8 mouse cellular contexts compared by ENCODE assay signal in genomic region chr5:148342061-148342741, GRCm38 (mm10). TPM values are rescaled to one million over a fixed set of nuclear protein-coding genes. Genes with fewer than 3 reads are reported as not detected.
A peak's percentile ranks its signal among the peaks of the same experiment; 100 is the strongest.
DNase-seq lines count a peak whose midpoint lies in the region; ATAC-seq and TF ChIP-seq lines count a peak whose summit lies in the region.

No protein-coding gene starts in this region.

- H3K9ac ChIP-seq in forebrain, postnatal 0 days, result no peak overlapping the region
- H3K9ac ChIP-seq in limb, embryonic 12.5 days (replicated peaks), result peak overlapping the region; percentile 34; the same call in 1 of the 2 replicates
- H3K9ac ChIP-seq in midbrain, embryonic 12.5 days (replicated peaks), result no peak overlapping the region

- DNase-seq in 416B (ENCODE audit: low read depth), result peak; percentile 88
- no peak for DNase-seq in Patski (ENCODE audit: low read depth, low spot score)
- no peak for DNase-seq in forebrain, postnatal 0 days
- peak; percentile 90 for DNase-seq in induced T-regulatory cell, adult 2 months (ENCODE audit: low read depth)
- no peak for DNase-seq in urinary bladder, postnatal 14 days (ENCODE audit: low spot score)
- DNase-seq in cerebellum, adult 11 months, result no peak

- H3K36me3 ChIP-seq in forebrain, postnatal 0 days (ENCODE audit: insufficient read depth), result 0 out of 2 replicates have a peak, but pooled peaks cover 13% of the 10 kb centered on the region
- H3K36me3 ChIP-seq in limb, embryonic 12.5 days, result no peaks in the 10 kb centered on the region
- H3K36me3 ChIP-seq in midbrain, embryonic 12.5 days, result 0 out of 2 replicates have a peak, but pooled peaks cover 5% of the 10 kb centered on the region

- no peak for TF ChIP-seq CTCF in Patski (IDR thresholded peaks at IDR 0.05)
- TF ChIP-seq CTCF in forebrain, postnatal 0 days (IDR thresholded peaks at IDR 0.05; ENCODE audit: low read depth), result no peak

- H3K4me3 ChIP-seq in forebrain, postnatal 0 days (ENCODE audit: low read depth, low read length), result peak overlapping the region; percentile 3; the same call in 1 of the 2 replicates
- peak overlapping the region; percentile 28 for H3K4me3 ChIP-seq in limb, embryonic 12.5 days (replicated peaks)
- H3K4me3 ChIP-seq in midbrain, embryonic 12.5 days, result 0 out of 2 replicates have a peak overlapping the region, but pooled peaks have one; percentile 7

- in situ Hi-C loops in Patski (cut with MboI; ENCODE audit: low pct_unique_long_range_greater_than_20kb), result no loop called here

- H3K4me2 ChIP-seq in forebrain, postnatal 0 days (ENCODE audit: low read depth), result peak overlapping the region; percentile 1
- H3K4me2 ChIP-seq in limb, embryonic 12.5 days, result peak overlapping the region; percentile 53
- peak overlapping the region; percentile 29 for H3K4me2 ChIP-seq in midbrain, embryonic 12.5 days (replicated peaks)

- 45% methylated on average over 26 of the region's 26 CpGs for WGBS in forebrain, postnatal 0 days
- 26% methylated on average over 26 of the region's 26 CpGs for WGBS in limb, embryonic 12.5 days
- 33% methylated on average over 26 of the region's 26 CpGs for WGBS in midbrain, embryonic 12.5 days

- no peaks in the 10 kb centered on the region for H3K9me3 ChIP-seq in forebrain, postnatal 0 days (ENCODE audit: low read length)
- H3K9me3 ChIP-seq in limb, embryonic 12.5 days, result no peaks in the 10 kb centered on the region
- no peaks in the 10 kb centered on the region for H3K9me3 ChIP-seq in midbrain, embryonic 12.5 days

- no peaks in the 10 kb centered on the region for H3K4me1 ChIP-seq in forebrain, postnatal 0 days (ENCODE audit: insufficient read depth)
- H3K4me1 ChIP-seq in limb, embryonic 12.5 days (replicated peaks), result peaks cover 25% of the 10 kb centered on the region
- 0 out of 2 replicates have a peak, but pooled peaks cover 7% of the 10 kb centered on the region for H3K4me1 ChIP-seq in midbrain, embryonic 12.5 days

- CTCF ChIA-PET in Patski (lab: Charles Lee), result interaction anchor here (1.3 to 1.6 kb wide), 4 partner anchors 9 to 109 kb away, joined by 4 to 9 read pairs (median 6); no protein-coding TSS in a partner anchor

- H3K27me3 ChIP-seq in Patski, result no peaks in the 10 kb centered on the region
- no peaks in the 10 kb centered on the region for H3K27me3 ChIP-seq in forebrain, postnatal 0 days (ENCODE audit: insufficient read depth, low read length)
- no peaks in the 10 kb centered on the region for H3K27me3 ChIP-seq in limb, embryonic 12.5 days
- H3K27me3 ChIP-seq in midbrain, embryonic 12.5 days, result no peaks in the 10 kb centered on the region

- POLR2A ChIA-PET in Patski (lab: Charles Lee), result interaction anchor here (0.6 kb wide), 1 partner anchor 452 kb away, joined by 4 read pairs; no protein-coding TSS in a partner anchor

- peak overlapping the region; percentile 40; the same call in 1 of the 2 replicates for H3K27ac ChIP-seq in forebrain, postnatal 0 days (ENCODE audit: low read depth, low read length)
- peak overlapping the region; percentile 83 for H3K27ac ChIP-seq in limb, embryonic 12.5 days
- no peak overlapping the region for H3K27ac ChIP-seq in midbrain, embryonic 12.5 days (replicated peaks)

- ATAC-seq in Patski, result peak; percentile 26
- peak; percentile 91 for ATAC-seq in forebrain, postnatal 0 days
- peak; percentile 52; the same call in 1 of the 2 replicates for ATAC-seq in limb, embryonic 12.5 days (ENCODE audit: insufficient number of reproducible peaks, insufficient read depth, low FRiP score, low TSS enrichment, low read depth)
- ATAC-seq in midbrain, embryonic 12.5 days (ENCODE audit: low FRiP score, low read depth), result 0 out of 2 replicates have a peak, but pooled peaks have one; percentile 30

RNA-seq across cellular contexts. Expression of gene Slc7a1, which starts 57.5 kb away (rescaled TPM):
- polyA plus RNA-seq in Patski (2021), result 33.7 TPM
- total RNA-seq in forebrain, postnatal 0 days (2014; rRNA removed), result 31.9 and 52.2 TPM in 2 replicates
- 28.0 and 44.0 TPM in 2 replicates for polyA plus RNA-seq in forebrain, postnatal 0 days (2015; fragmentation: Nextera tagmentation; extraction: Ambion mirVana)
- 12.0 and 12.6 TPM in 2 replicates for polyA plus RNA-seq in limb, embryonic 12.5 days (2016; fragmentation: Nextera tagmentation; extraction: Ambion mirVana)
- 15.5 and 16.6 TPM in 2 replicates for polyA plus RNA-seq in midbrain, embryonic 12.5 days (2016; fragmentation: Nextera tagmentation; extraction: Ambion mirVana)

Comparison
In these comparisons a context has a peak if more than half of its experiments do, and no peak if none do; other contexts are left out.
1. DNase-seq: peak in 416B (single experiment) and induced T-regulatory cell, adult 2 months (single experiment); none in Patski (single experiment), forebrain, postnatal 0 days (single experiment), urinary bladder, postnatal 14 days (single experiment) and cerebellum, adult 11 months (single experiment).
2. ATAC-seq: peak in every context shown above with its lines; median percentile 91 in forebrain, postnatal 0 days; 52 in limb, embryonic 12.5 days; 30 in midbrain, embryonic 12.5 days; 26 in Patski.
3. H3K4me2 ChIP-seq: peak in every context shown above with its lines; median percentile 53 in limb, embryonic 12.5 days; 29 in midbrain, embryonic 12.5 days; 1 in forebrain, postnatal 0 days.
4. Peak in every context shown above with its lines, with median percentiles within 50 percentile points of each other: H3K4me3 ChIP-seq.